Mouse (Mus musculus): ENCODE results near the gene Fam131a. TPM values are rescaled to one million over a fixed set of nuclear protein-coding genes. Genes with fewer than 3 reads are reported as not detected.
"Not testable (repeated sequence)": the region's sequence is repeated elsewhere in the genome, so short reads cannot be mapped to it uniquely, and the experiment has no call there.

The Fam131a gene
- polyA plus RNA-seq (2015; fragmentation: Nextera tagmentation; extraction: Ambion mirVana), result 51.8 and 54.4 TPM in 2 replicates

GRCm38 (mm10) chr16:20693111-20693701 lies at the start of gene Fam131a:
Fam131a (plus strand) TSS chr16:20693241.
- peak; percentile 94 for ATAC-seq (replicated peaks)
- WGBS, result under 1% methylated on average over 37 of the region's 37 CpGs
- Histone ChIP-seq H3K4me3 (peak within 1 kb of the TSS; percentile 74), H3K4me1 (peaks cover 38% of the 10 kb centered on the region), H3K27me3 (no peaks in the 10 kb centered on the region), H3K4me2 (replicated peaks) (peak within 1 kb of the TSS; percentile 69), H3K9ac (replicated peaks) (peak within 1 kb of the TSS; percentile 76), H3K27ac (replicated peaks) (peak within 1 kb of the TSS; percentile 97), H3K9me3 (no peaks in the 10 kb centered on the region), H3K36me3 (peaks cover 32% of the 10 kb centered on the region)

- 94% methylated on average over 7 of the region's 7 CpGs for WGBS
Observed at GRCm38 (mm10) chr16:20643911-20644310, 49.1 kb upstream of the Fam131a start.

GRCm38 (mm10) chr16:20651076-20651946 lies 41.7 kb upstream of the Fam131a start, which contains the start of gene Psmd2:
Psmd2 (plus strand) TSS chr16:20651652.
- 2% methylated on average over 46 of the region's 46 CpGs for WGBS
- H3K27me3 ChIP-seq, result no peaks in the 10 kb centered on the region
- H3K36me3 ChIP-seq, result peaks cover 19% of the 10 kb centered on the region
- no peaks in the 10 kb centered on the region for H3K9me3 ChIP-seq
- peak; percentile 97 for ATAC-seq (replicated peaks)
- peak within 1 kb of the TSS; percentile 89 for H3K4me2 ChIP-seq (replicated peaks)
- H3K9ac ChIP-seq (replicated peaks), result peak within 1 kb of the TSS; percentile 93
- H3K27ac ChIP-seq (replicated peaks), result peak within 1 kb of the TSS; percentile 83
- peak within 1 kb of the TSS; percentile 95 for H3K4me3 ChIP-seq
- peaks cover 21% of the 10 kb centered on the region for H3K4me1 ChIP-seq

More at GRCm38 (mm10) chr16:20643911-20644310, 49.1 kb upstream of the Fam131a start:
- Histone ChIP-seq H3K27me3 (no peaks in the 10 kb centered on the region), H3K4me2 (replicated peaks) (no peak overlapping the region), H3K9me3 (no peaks in the 10 kb centered on the region), H3K4me3 (no peak overlapping the region), H3K9ac (replicated peaks) (no peak overlapping the region), H3K36me3 (0 out of 2 replicates have a peak, but pooled peaks cover 5% of the 10 kb centered on the region), H3K4me1 (peaks cover 6% of the 10 kb centered on the region), H3K27ac (replicated peaks) (no peak overlapping the region)
- no peak for ATAC-seq (replicated peaks)

- H3K4me3 ChIP-seq, result peak overlapping the region; percentile 95
- H3K4me1 ChIP-seq, result peaks cover 21% of the 10 kb centered on the region
- peak overlapping the region; percentile 89 for H3K4me2 ChIP-seq (replicated peaks)
- no peaks in the 10 kb centered on the region for H3K27me3 ChIP-seq
- peak overlapping the region; percentile 83 for H3K27ac ChIP-seq (replicated peaks)
- peak overlapping the region; percentile 93 for H3K9ac ChIP-seq (replicated peaks)
- 9% methylated on average over 12 of the region's 12 CpGs for WGBS
- peaks cover 25% of the 10 kb centered on the region for H3K36me3 ChIP-seq
- no peaks in the 10 kb centered on the region for H3K9me3 ChIP-seq
- ATAC-seq (replicated peaks), result peak; percentile 42; the same call in 1 of the 2 replicates
Observed at GRCm38 (mm10) chr16:20651947-20652310, 41.1 kb upstream of the Fam131a start.

GRCm38 (mm10) chr16:20653315-20653714 lies 39.7 kb upstream of the Fam131a start:
- Histone ChIP-seq H3K27ac (replicated peaks) (no peak overlapping the region), H3K27me3 (no peaks in the 10 kb centered on the region), H3K9ac (replicated peaks) (no peak overlapping the region), H3K36me3 (peaks cover 39% of the 10 kb centered on the region), H3K4me1 (peaks cover 21% of the 10 kb centered on the region), H3K4me2 (replicated peaks) (no peak overlapping the region), H3K9me3 (no peaks in the 10 kb centered on the region), H3K4me3 (no peak overlapping the region)
- 41% methylated on average over 2 of the region's 2 CpGs for WGBS
- no peak for ATAC-seq (replicated peaks)

GRCm38 (mm10) chr16:20657661-20658060 lies 35.4 kb upstream of the Fam131a start:
- H3K27ac ChIP-seq (replicated peaks), result no peak overlapping the region
- ATAC-seq (replicated peaks), result no peak
- no peak overlapping the region for H3K4me3 ChIP-seq
- no peaks in the 10 kb centered on the region for H3K27me3 ChIP-seq
- no peaks in the 10 kb centered on the region for H3K9me3 ChIP-seq
- no peak overlapping the region for H3K9ac ChIP-seq (replicated peaks)
- 92% methylated on average over 4 of the region's 4 CpGs for WGBS
- H3K4me2 ChIP-seq (replicated peaks), result no peak overlapping the region
- H3K4me1 ChIP-seq, result peaks cover 8% of the 10 kb centered on the region
- peaks cover 81% of the 10 kb centered on the region for H3K36me3 ChIP-seq

GRCm38 (mm10) chr16:20668013-20668412 lies 25.0 kb upstream of the Fam131a start, which contains the start of gene Eif4g1:
Eif4g1 (plus strand) TSS chr16:20668313.
- not testable (repeated sequence) for H3K4me3 ChIP-seq; H3K4me2 ChIP-seq (replicated peaks); H3K9me3 ChIP-seq; H3K4me1 ChIP-seq; H3K27ac ChIP-seq (replicated peaks); H3K9ac ChIP-seq (replicated peaks); ATAC-seq (replicated peaks); H3K27me3 ChIP-seq
- 98% methylated on average over 5 of the region's 6 CpGs for WGBS
- H3K36me3 ChIP-seq, result peaks cover 12% of the 10 kb centered on the region

GRCm38 (mm10) chr16:20670291-20670690 lies 22.8 kb upstream of the Fam131a start:
- H3K9ac ChIP-seq (replicated peaks), result no peak overlapping the region
- no peaks in the 10 kb centered on the region for H3K27me3 ChIP-seq
- no peak overlapping the region for H3K4me2 ChIP-seq (replicated peaks)
- H3K4me3 ChIP-seq, result no peak overlapping the region
- H3K36me3 ChIP-seq, result peaks cover 1% of the 10 kb centered on the region; the same call in 1 of the 2 replicates
- H3K9me3 ChIP-seq, result no peaks in the 10 kb centered on the region
- WGBS, result 84% methylated on average over 3 of the region's 3 CpGs
- peaks cover 27% of the 10 kb centered on the region for H3K4me1 ChIP-seq
- no peak overlapping the region for H3K27ac ChIP-seq (replicated peaks)
- no peak for ATAC-seq (replicated peaks)

- ATAC-seq (replicated peaks), result no peak
- Histone ChIP-seq H3K27me3 (no peaks in the 10 kb centered on the region), H3K4me1 (peaks cover 29% of the 10 kb centered on the region), H3K9me3 (no peaks in the 10 kb centered on the region), H3K4me2 (replicated peaks) (peak overlapping the region; percentile 59), H3K4me3 (peak overlapping the region; percentile 87), H3K36me3 (peaks cover 16% of the 10 kb centered on the region), H3K27ac (replicated peaks) (no peak overlapping the region), H3K9ac (replicated peaks) (peak overlapping the region; percentile 80; the same call in 1 of the 2 replicates)
- WGBS, result 21% methylated on average over 6 of the region's 6 CpGs
Observed at GRCm38 (mm10) chr16:20671886-20672285, 21.2 kb upstream of the Fam131a start.

GRCm38 (mm10) chr16:20672500-20672902 lies 20.5 kb upstream of the Fam131a start:
- WGBS, result under 1% methylated on average over 30 of the region's 38 CpGs
- ATAC-seq (replicated peaks), result peak; percentile 97

GRCm38 (mm10) chr16:20672965-20673705 lies 19.9 kb upstream of the Fam131a start:
- under 1% methylated on average over 48 of the region's 78 CpGs for WGBS
- peak; percentile 4; the same call in 1 of the 2 replicates for ATAC-seq (replicated peaks)
- peak overlapping the region; percentile 87 for H3K4me3 ChIP-seq
- peak overlapping the region; percentile 89 for H3K27ac ChIP-seq (replicated peaks)
- H3K9ac ChIP-seq (replicated peaks), result peak overlapping the region; percentile 80
- H3K36me3 ChIP-seq, result peaks cover 28% of the 10 kb centered on the region
- peak overlapping the region; percentile 59 for H3K4me2 ChIP-seq (replicated peaks)
- no peaks in the 10 kb centered on the region for H3K9me3 ChIP-seq
- H3K4me1 ChIP-seq, result peaks cover 29% of the 10 kb centered on the region
- H3K27me3 ChIP-seq, result no peaks in the 10 kb centered on the region

More at GRCm38 (mm10) chr16:20672500-20672902, 20.5 kb upstream of the Fam131a start:
- H3K9ac ChIP-seq (replicated peaks), result peak overlapping the region; percentile 80
- no peaks in the 10 kb centered on the region for H3K9me3 ChIP-seq
- H3K4me3 ChIP-seq, result peak overlapping the region; percentile 87
- H3K4me2 ChIP-seq (replicated peaks), result peak overlapping the region; percentile 59
- peaks cover 22% of the 10 kb centered on the region for H3K36me3 ChIP-seq
- H3K4me1 ChIP-seq, result peaks cover 29% of the 10 kb centered on the region
- H3K27me3 ChIP-seq, result no peaks in the 10 kb centered on the region
- H3K27ac ChIP-seq (replicated peaks), result peak overlapping the region; percentile 89
